Mouse (Mus musculus) cerebellum, adult (tissue): ENCODE data around the gene Mrpl12.

Experiments
- ATAC-seq: cut with Nextera tagmentation; 2 replicates; pipeline ENCODE4 v1.9.2; 2017; ENCODE audit warnings: mild to moderate bottlenecking, moderate library complexity, mixed read lengths; ENCODE audit not compliant: insufficient number of reproducible peaks, low FRiP score, low TSS enrichment

Gene Mrpl12

GRCm38 (mm10) chr11:120530085-120530964 is 45.9 kb downstream of the Mrpl12 start, which contains the start of gene Gcgr:
TSS of gene Gcgr (plus strand) at chr11:120530699.
- ATAC-seq, result no peak

DNA sequence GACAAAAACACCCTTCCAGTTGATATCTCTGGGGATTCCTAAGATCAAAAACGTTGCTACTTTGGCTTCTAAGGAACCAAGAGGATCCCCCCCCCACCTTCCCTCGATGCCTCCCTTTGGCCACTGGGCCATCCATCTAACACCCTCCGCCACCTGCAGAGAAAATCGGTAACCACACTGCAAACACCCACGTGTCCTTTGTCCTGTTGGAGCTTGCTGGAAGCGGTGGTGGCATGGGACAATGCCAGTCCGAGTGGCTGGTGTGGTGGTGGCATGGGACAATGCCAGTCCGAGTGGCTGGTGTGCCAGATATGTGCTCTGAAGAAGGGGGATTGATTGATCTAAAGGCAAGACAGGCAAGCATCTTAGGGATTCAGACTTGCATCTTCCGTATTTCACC is 47.2 kb downstream of the Mrpl12 start:
- no peak for ATAC-seq

- ATAC-seq, result no peak
These were observed 49.7 kb downstream of the Mrpl12 start for GRCm38 (mm10) chr11:120534093-120534492.

- ATAC-seq, result no peak
These were observed 50.7 kb downstream of the Mrpl12 start for GRCm38 (mm10) chr11:120535145-120535544.

DNA sequence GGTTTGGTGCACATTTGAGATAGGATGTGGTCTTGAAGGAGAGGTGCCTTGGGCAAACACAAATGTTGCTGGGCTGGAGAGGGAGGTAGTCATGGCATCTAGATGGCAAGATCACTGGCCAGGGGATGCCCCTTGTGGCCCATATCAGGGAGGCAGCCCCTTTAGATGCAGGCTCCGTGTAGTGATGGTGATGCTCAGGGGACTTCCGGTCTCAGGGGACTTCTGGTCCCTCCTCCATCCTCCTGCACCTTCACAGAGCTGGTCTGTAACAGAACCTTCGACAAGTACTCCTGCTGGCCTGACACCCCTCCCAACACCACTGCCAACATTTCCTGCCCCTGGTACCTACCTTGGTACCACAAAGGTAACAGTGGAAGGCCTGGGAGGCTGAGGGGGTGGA is 51.4 kb downstream of the Mrpl12 start:
- ATAC-seq, result no peak

GRCm38 (mm10) chr11:120538485-120538884 is 54.1 kb downstream of the Mrpl12 start:
- ATAC-seq, result peak; percentile 55; the same call in 1 of the 2 replicates
